Mouse (Mus musculus) heart, postnatal 25 days (tissue): ENCODE results near the gene Klrd1. TPM values are rescaled to one million over a fixed set of nuclear protein-coding genes. Genes with fewer than 3 reads are reported as not detected.

Source experiments
- total RNA-seq, 2 experiments: library from RNA; stranded (reverse); gene quantifications; 2 replicates each; pipeline ENCODE4 v1.2.3; 2021

Gene Klrd1
- total RNA-seq, 2 experiments from 2014 or later, result not detected

Other genes starting within 250 kb of the Klrd1 start
- 1 to 10 TPM; 1.1 TPM for gene Clec12a, start 249.1 kb upstream of the Klrd1 start, total RNA-seq
- under 1 TPM; 0.22 to 0.31 TPM for gene Clec12b, start 205.9 kb upstream of the Klrd1 start, total RNA-seq
- 1 to 10 TPM in 1 of 2 experiments, under 1 TPM in 1; 0.81 to 2.2 TPM for gene Clec1b, start 194.5 kb upstream of the Klrd1 start, total RNA-seq
- under 1 TPM in 1 of 2 experiments, not detected in 1; 0.28 TPM for gene Clec9a, start 182.9 kb upstream of the Klrd1 start, total RNA-seq
- 10 to 100 TPM; 10.2 to 11.3 TPM for gene Clec1a, start 139.8 kb upstream of the Klrd1 start, total RNA-seq
- under 1 TPM; 0.06 to 0.47 TPM for gene Olr1, start 84.6 kb upstream of the Klrd1 start, total RNA-seq
- not detected for gene Tmem52b, start 79.2 kb upstream of the Klrd1 start, total RNA-seq
- gene Gabarapl1, start 58.6 kb upstream of the Klrd1 start, total RNA-seq, result 100 to 1,000 TPM in 1 of 2 experiments, 10 to 100 TPM in 1; 97.1 to 107 TPM
- not detected for gene Klre1, start 13.9 kb upstream of the Klrd1 start, total RNA-seq
- gene Klrk1, start 32.1 kb downstream of the Klrd1 start, total RNA-seq, result under 1 TPM in 1 of 2 experiments, not detected in 1; 0.25 TPM
- not detected for gene Klrc3, start 51.6 kb downstream of the Klrd1 start, total RNA-seq
- not detected for gene Klrc2, start 68.9 kb downstream of the Klrd1 start, total RNA-seq
- not detected for gene Klrc1, start 87.2 kb downstream of the Klrd1 start, total RNA-seq
- not detected for gene Klri1, start 125.3 kb downstream of the Klrd1 start, total RNA-seq
- gene Klri2, start 148.7 kb downstream of the Klrd1 start, total RNA-seq, result not detected
- not detected for gene Gm156, start 192.5 kb downstream of the Klrd1 start, total RNA-seq